Mouse (Mus musculus) liver, postnatal 0 days (tissue): ENCODE measurements at regions not wholly inside any gene's neighbourhood (a gene's known extent, or its start where the extent isn't known, plus 50 kb on each side); places are given as distances from the start of the nearest gene placed in this dataset.

Source experiments
- CTCF ChIP-seq: sonication (generic); IDR thresholded peaks from 2 replicates; pipeline ENCODE4 v1.5.1; 2016; ENCODE audit warnings: antibody characterized with exemption, low read depth
- EP300 ChIP-seq: IDR thresholded peaks from 2 replicates; pipeline ENCODE4 v1.6.1; 2016; ENCODE audit warnings: antibody characterized with exemption, low read depth, mild to moderate bottlenecking

GRCm38 (mm10) chr19:14890241-14891089 is 292.6 kb upstream of the Tle4 start:
- TF ChIP-seq CTCF (no peak), EP300 (no peak)
